Mouse (Mus musculus) granulocyte monocyte progenitor cell, adult 5-6 weeks (primary cell): ENCODE measurements around the gene Hoxb8. TPM values are rescaled to one million over a fixed set of nuclear protein-coding genes. Genes with fewer than 3 reads are reported as not detected.
A peak's percentile ranks its signal among the peaks of the same experiment; 100 is the strongest.

Source experiments
- ATAC-seq: replicated peaks from 2 replicates; pipeline ENCODE4 v1.8.0; 2016; ENCODE audit warnings: mild to moderate bottlenecking, moderate TSS enrichment, inconsistent platforms; ENCODE audit not compliant: poor library complexity, severe bottlenecking
- total RNA-seq, 2 experiments: library from RNA; stranded (forward) in 1 of 2; stranded (reverse) in 1 of 2; fragments of 200-712, 200-1000 nt in 1 of 2; fragments of >200 nt in 1 of 2; fragmentation: Nextera tagmentation in 1 of 2; gene quantifications; 2 replicates each; pipeline ENCODE4 v1.2.3; 2014 to 2017

Gene Hoxb8
- total RNA-seq, 2 experiments from 2014 or later, result not detected

- no peak for ATAC-seq
Observed at GRCm38 (mm10) chr11:96327122-96327521, 45.4 kb downstream of the Hoxb8 start.

GRCm38 (mm10) chr11:96327750-96328149, 46.0 kb downstream of the Hoxb8 start:
- ATAC-seq, result no peak

GRCm38 (mm10) chr11:96328605-96329004, 46.9 kb downstream of the Hoxb8 start:
- ATAC-seq, result no peak

- 0 out of 2 replicates have a peak, but pooled peaks have one; percentile 7 for ATAC-seq
Observed at GRCm38 (mm10) chr11:96332105-96332504, 50.4 kb downstream of the Hoxb8 start.

GRCm38 (mm10) chr11:96332618-96333032, 50.9 kb downstream of the Hoxb8 start:
- no peak; the same call in 1 of the 2 replicates for ATAC-seq

GRCm38 (mm10) chr11:96333241-96334001, 51.7 kb downstream of the Hoxb8 start:
- no peak for ATAC-seq

GRCm38 (mm10) chr11:96334002-96334364, 52.3 kb downstream of the Hoxb8 start:
- ATAC-seq, result no peak

Other genes with a start within 250 kb of the Hoxb8 start
- 88.7 and 94.9 TPM in 2 replicates for gene Snf8, start 247.0 kb upstream of the Hoxb8 start, total RNA-seq (2014; fragmentation: Nextera tagmentation)
- gene Snf8, start 247.0 kb upstream of the Hoxb8 start, total RNA-seq (2017), result 37.0 and 44.1 TPM in 2 replicates
- gene Ube2z, start 216.5 kb upstream of the Hoxb8 start, total RNA-seq (2014; fragmentation: Nextera tagmentation), result 29.1 and 34.1 TPM in 2 replicates
- 17.2 and 20.8 TPM in 2 replicates for gene Ube2z, start 216.5 kb upstream of the Hoxb8 start, total RNA-seq (2017)
- 618 and 720 TPM in 2 replicates for gene Atp5g1, start 206.2 kb upstream of the Hoxb8 start, total RNA-seq (2014; fragmentation: Nextera tagmentation)
- 72.3 and 102 TPM in 2 replicates for gene Atp5g1, start 206.2 kb upstream of the Hoxb8 start, total RNA-seq (2017)
- gene Calcoco2, start 169.9 kb upstream of the Hoxb8 start, total RNA-seq (2014; fragmentation: Nextera tagmentation), result not detected in 2 replicates
- not detected in 2 replicates for gene Calcoco2, start 169.9 kb upstream of the Hoxb8 start, total RNA-seq (2017)
- gene Ttll6, start 148.1 kb upstream of the Hoxb8 start, total RNA-seq (2014; fragmentation: Nextera tagmentation), result not detected in 2 replicates
- gene Ttll6, start 148.1 kb upstream of the Hoxb8 start, total RNA-seq (2017), result not detected in 2 replicates
- gene Hoxb13, start 87.6 kb upstream of the Hoxb8 start, total RNA-seq (2014; fragmentation: Nextera tagmentation), result not detected in 2 replicates
- gene Hoxb13, start 87.6 kb upstream of the Hoxb8 start, total RNA-seq (2017), result not detected in 2 replicates
- not detected in 2 replicates for gene Hoxb9, start 10.4 kb upstream of the Hoxb8 start, total RNA-seq (2014; fragmentation: Nextera tagmentation)
- gene Hoxb9, start 10.4 kb upstream of the Hoxb8 start, total RNA-seq (2017), result not detected in 2 replicates
- gene Hoxb7, start 4.7 kb downstream of the Hoxb8 start, total RNA-seq (2014; fragmentation: Nextera tagmentation), result not detected in 2 replicates
- gene Hoxb7, start 4.7 kb downstream of the Hoxb8 start, total RNA-seq (2017), result not detected in 2 replicates
- not detected in 2 replicates for gene Hoxb6, start 10.6 kb downstream of the Hoxb8 start, total RNA-seq (2014; fragmentation: Nextera tagmentation)
- gene Hoxb6, start 10.6 kb downstream of the Hoxb8 start, total RNA-seq (2017), result not detected in 2 replicates
- not detected in 2 replicates for gene Hoxb5, start 21.4 kb downstream of the Hoxb8 start, total RNA-seq (2014; fragmentation: Nextera tagmentation)
- gene Hoxb5, start 21.4 kb downstream of the Hoxb8 start, total RNA-seq (2017), result 0.05 TPM in 1 of 2 replicates, not detected in the other
- gene Hoxb4, start 36.4 kb downstream of the Hoxb8 start, total RNA-seq (2014; fragmentation: Nextera tagmentation), result 2.6 and 3.8 TPM in 2 replicates
- 1.9 and 2.3 TPM in 2 replicates for gene Hoxb4, start 36.4 kb downstream of the Hoxb8 start, total RNA-seq (2017)
- 1.5 and 7.8 TPM in 2 replicates for gene Hoxb3, start 41.4 kb downstream of the Hoxb8 start, total RNA-seq (2014; fragmentation: Nextera tagmentation)
- 0.05 and 0.56 TPM in 2 replicates for gene Hoxb3, start 41.4 kb downstream of the Hoxb8 start, total RNA-seq (2017)
- 1.7 TPM in 1 of 2 replicates, not detected in the other for gene Hoxb2, start 68.6 kb downstream of the Hoxb8 start, total RNA-seq (2014; fragmentation: Nextera tagmentation)
- 0.26 TPM in 1 of 2 replicates, not detected in the other for gene Hoxb2, start 68.6 kb downstream of the Hoxb8 start, total RNA-seq (2017)
- gene Hoxb1, start 83.8 kb downstream of the Hoxb8 start, total RNA-seq (2014; fragmentation: Nextera tagmentation), result not detected in 2 replicates
- not detected in 2 replicates for gene Hoxb1, start 83.8 kb downstream of the Hoxb8 start, total RNA-seq (2017)
- not detected in 2 replicates for gene Skap1, start 182.7 kb downstream of the Hoxb8 start, total RNA-seq (2014; fragmentation: Nextera tagmentation)
- 0.22 and 0.98 TPM in 2 replicates for gene Skap1, start 182.7 kb downstream of the Hoxb8 start, total RNA-seq (2017)